Mouse (Mus musculus): ENCODE data around the gene Gramd2. TPM values are rescaled to one million over a fixed set of nuclear protein-coding genes. Genes with fewer than 3 reads are reported as not detected.
A peak's percentile ranks its signal among the peaks of the same experiment; 100 is the strongest.

The Gramd2 gene
- polyA plus RNA-seq, 1 experiment from 2014 or later, result 0.21 TPM

DNA sequence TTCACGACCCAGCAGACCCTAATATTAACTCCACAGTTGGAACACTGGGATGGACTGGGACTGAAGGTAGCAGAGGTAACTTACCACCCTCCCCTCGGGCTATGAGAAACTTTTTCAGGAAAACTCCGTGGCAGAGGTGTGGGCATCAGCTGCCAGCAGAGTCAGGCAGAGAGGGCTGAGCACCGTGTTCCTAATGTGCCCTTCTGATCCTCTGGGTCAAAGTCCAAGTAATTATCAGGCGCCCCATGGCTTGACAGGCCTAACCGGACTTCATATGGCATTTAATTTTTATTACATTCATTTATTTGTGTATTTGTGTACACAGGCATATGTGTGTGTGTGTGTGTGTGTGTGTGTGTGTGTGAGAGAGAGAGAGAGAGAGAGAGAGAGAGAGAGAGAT, 23.2 kb downstream of the Gramd2 start:
- whole genome bisulfite sequencing (ENCODE audit: insufficient replicate concordance), result 64% methylated on average over 6 of the region's 6 CpGs
- TF ChIP-seq CTCF (IDR thresholded peaks at IDR 0.05; ENCODE audit: low read depth) (no peak), EP300 (IDR thresholded peaks at IDR 0.05; ENCODE audit: low read depth) (no peak)
- DNase-seq (no peak), ATAC-seq (no peak)
- H3K27me3 ChIP-seq (ENCODE audit: insufficient read depth, low read length), result peaks cover 9% of the 10 kb centered on the region
- no peak overlapping the region for H3K27ac ChIP-seq (ENCODE audit: low read depth)
- no peaks in the 10 kb centered on the region for H3K4me1 ChIP-seq (ENCODE audit: insufficient read depth)
- no peak overlapping the region for H3K4me2 ChIP-seq (ENCODE audit: low read depth, low read length)
- no peak overlapping the region for H3K9ac ChIP-seq (replicated peaks)
- no peaks in the 10 kb centered on the region for H3K9me3 ChIP-seq (ENCODE audit: low read length)
- no peak overlapping the region for H3K4me3 ChIP-seq (ENCODE audit: low read depth, low read length)
- H3K36me3 ChIP-seq (replicated peaks; ENCODE audit: insufficient read depth, low read length), result no peaks in the 10 kb centered on the region

- Histone ChIP-seq H3K4me1 (ENCODE audit: insufficient read depth) (no peaks in the 10 kb centered on the region), H3K4me2 (ENCODE audit: low read depth, low read length) (peak overlapping the region; percentile 40; the same call in 1 of the 2 replicates), H3K27me3 (ENCODE audit: insufficient read depth, low read length) (peaks cover 15% of the 10 kb centered on the region; the same call in 1 of the 2 replicates), H3K36me3 (replicated peaks; ENCODE audit: insufficient read depth, low read length) (no peaks in the 10 kb centered on the region), H3K4me3 (ENCODE audit: low read depth, low read length) (no peak overlapping the region), H3K9me3 (ENCODE audit: low read length) (no peaks in the 10 kb centered on the region), H3K9ac (replicated peaks) (no peak overlapping the region), H3K27ac (ENCODE audit: low read depth) (peak overlapping the region; percentile 26; the same call in 1 of the 2 replicates)
- TF ChIP-seq EP300 (IDR thresholded peaks at IDR 0.05; ENCODE audit: low read depth) (no peak), CTCF (IDR thresholded peaks at IDR 0.05; ENCODE audit: low read depth) (no peak)
- DNase-seq (no peak), ATAC-seq (no peak)
- 41% methylated on average over 10 of the region's 10 CpGs for WGBS (ENCODE audit: insufficient replicate concordance)
Measured at GRCm38 (mm10) chr9:59706850-59707825, 27.2 kb downstream of the Gramd2 start.

DNA sequence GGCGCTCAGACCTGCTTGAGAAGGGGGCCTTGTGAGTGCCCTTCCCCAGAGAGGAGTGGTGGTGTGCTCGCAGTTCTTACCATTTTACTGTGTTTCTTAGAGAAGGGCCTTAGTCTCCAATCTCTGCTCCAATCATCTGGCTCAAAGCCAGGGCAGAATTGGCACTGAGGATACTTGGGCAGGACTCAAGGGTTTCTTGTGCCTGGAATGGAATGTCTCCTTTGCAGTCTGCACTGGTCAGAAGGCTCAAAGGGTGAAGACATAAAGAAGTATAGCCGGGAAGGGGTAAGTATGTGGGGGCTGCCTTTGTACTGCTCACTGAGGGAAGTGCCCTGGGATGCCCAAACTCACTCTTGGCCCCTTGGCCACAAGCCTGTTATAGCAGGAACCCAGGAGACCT, 29.3 kb downstream of the Gramd2 start:
- Histone ChIP-seq H3K4me2 (ENCODE audit: low read depth, low read length) (no peak overlapping the region), H3K4me1 (ENCODE audit: insufficient read depth) (no peaks in the 10 kb centered on the region), H3K4me3 (ENCODE audit: low read depth, low read length) (no peak overlapping the region), H3K27ac (ENCODE audit: low read depth) (no peak overlapping the region), H3K9me3 (ENCODE audit: low read length) (no peaks in the 10 kb centered on the region), H3K27me3 (ENCODE audit: insufficient read depth, low read length) (peaks cover 15% of the 10 kb centered on the region; the same call in 1 of the 2 replicates), H3K36me3 (replicated peaks; ENCODE audit: insufficient read depth, low read length) (no peaks in the 10 kb centered on the region), H3K9ac (replicated peaks) (no peak overlapping the region)
- ATAC-seq, result no peak
- TF ChIP-seq EP300 (IDR thresholded peaks at IDR 0.05; ENCODE audit: low read depth) (no peak), CTCF (IDR thresholded peaks at IDR 0.05; ENCODE audit: low read depth) (no peak)
- 63% methylated on average over 3 of the region's 3 CpGs for WGBS (ENCODE audit: insufficient replicate concordance)
- no peak for DNase-seq

- DNase-seq, result no peak
- no peak overlapping the region for H3K9ac ChIP-seq (replicated peaks)
- ATAC-seq, result no peak
- no peak overlapping the region for H3K27ac ChIP-seq (ENCODE audit: low read depth)
- H3K4me3 ChIP-seq (ENCODE audit: low read depth, low read length), result no peak overlapping the region
- H3K36me3 ChIP-seq (replicated peaks; ENCODE audit: insufficient read depth, low read length), result no peaks in the 10 kb centered on the region
- H3K27me3 ChIP-seq (ENCODE audit: insufficient read depth, low read length), result peaks cover 12% of the 10 kb centered on the region
- WGBS (ENCODE audit: insufficient replicate concordance), result 56% methylated on average over 7 of the region's 7 CpGs
- TF ChIP-seq EP300 (IDR thresholded peaks at IDR 0.05; ENCODE audit: low read depth), result no peak
- TF ChIP-seq CTCF (IDR thresholded peaks at IDR 0.05; ENCODE audit: low read depth), result no peak
- H3K4me1 ChIP-seq (ENCODE audit: insufficient read depth), result no peaks in the 10 kb centered on the region
- H3K4me2 ChIP-seq (ENCODE audit: low read depth, low read length), result no peak overlapping the region
- no peaks in the 10 kb centered on the region for H3K9me3 ChIP-seq (ENCODE audit: low read length)
Measured at GRCm38 (mm10) chr9:59716275-59716898, 36.4 kb downstream of the Gramd2 start.

DNA sequence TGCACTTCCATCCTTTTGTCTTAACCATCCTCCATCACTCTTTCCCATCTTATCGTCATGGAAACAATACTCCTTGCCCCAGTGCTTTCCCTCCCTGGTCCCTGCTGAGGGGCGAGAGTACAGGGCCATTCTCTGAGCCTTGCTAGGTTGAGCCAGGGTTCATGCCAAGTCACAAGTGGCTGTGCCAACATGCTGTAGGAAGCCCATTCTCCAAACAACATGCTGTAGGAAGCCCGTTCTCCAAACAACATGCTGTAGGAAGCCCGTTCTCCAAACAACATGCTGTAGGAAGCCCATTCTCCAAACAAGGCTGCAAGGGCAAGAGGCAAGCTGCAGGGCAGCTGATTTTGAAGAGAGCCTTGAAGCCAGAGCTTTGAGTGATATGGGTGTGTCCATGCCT, 38.3 kb downstream of the Gramd2 start:
- TF ChIP-seq CTCF (IDR thresholded peaks at IDR 0.05; ENCODE audit: low read depth) (no peak), EP300 (IDR thresholded peaks at IDR 0.05; ENCODE audit: low read depth) (no peak)
- H3K9me3 ChIP-seq (ENCODE audit: low read length), result no peaks in the 10 kb centered on the region
- no peak overlapping the region for H3K9ac ChIP-seq (replicated peaks)
- H3K4me3 ChIP-seq (ENCODE audit: low read depth, low read length), result no peak overlapping the region
- WGBS (ENCODE audit: insufficient replicate concordance), result 80% methylated on average over 4 of the region's 4 CpGs
- H3K36me3 ChIP-seq (replicated peaks; ENCODE audit: insufficient read depth, low read length), result no peaks in the 10 kb centered on the region
- no peaks in the 10 kb centered on the region for H3K4me1 ChIP-seq (ENCODE audit: insufficient read depth)
- no peak overlapping the region for H3K4me2 ChIP-seq (ENCODE audit: low read depth, low read length)
- no peak overlapping the region for H3K27ac ChIP-seq (ENCODE audit: low read depth)
- DNase-seq (no peak), ATAC-seq (no peak)
- H3K27me3 ChIP-seq (ENCODE audit: insufficient read depth, low read length), result peaks cover 16% of the 10 kb centered on the region

GRCm38 (mm10) chr9:59721144-59721543, 41.2 kb downstream of the Gramd2 start:
- H3K9me3 ChIP-seq (ENCODE audit: low read length), result no peaks in the 10 kb centered on the region
- DNase-seq, result no peak
- 73% methylated on average over 5 of the region's 5 CpGs for WGBS (ENCODE audit: insufficient replicate concordance)
- no peak for ATAC-seq
- H3K9ac ChIP-seq (replicated peaks), result no peak overlapping the region
- TF ChIP-seq EP300 (IDR thresholded peaks at IDR 0.05; ENCODE audit: low read depth), result no peak
- TF ChIP-seq CTCF (IDR thresholded peaks at IDR 0.05; ENCODE audit: low read depth), result no peak
- no peak overlapping the region for H3K4me3 ChIP-seq (ENCODE audit: low read depth, low read length)
- H3K4me1 ChIP-seq (ENCODE audit: insufficient read depth), result no peaks in the 10 kb centered on the region
- H3K27ac ChIP-seq (ENCODE audit: low read depth), result no peak overlapping the region
- peaks cover 29% of the 10 kb centered on the region for H3K27me3 ChIP-seq (ENCODE audit: insufficient read depth, low read length)
- H3K4me2 ChIP-seq (ENCODE audit: low read depth, low read length), result no peak overlapping the region
- no peaks in the 10 kb centered on the region for H3K36me3 ChIP-seq (replicated peaks; ENCODE audit: insufficient read depth, low read length)

Data from liver, postnatal 0 days (tissue).